Mouse (Mus musculus) heart, embryonic 16.5 days (tissue): ENCODE data around the gene Hoxa7. TPM values are rescaled to one million over a fixed set of nuclear protein-coding genes. Genes with fewer than 3 reads are reported as not detected.

ENCODE experiments used
- ATAC-seq: fragments of 200-750 bp; cut with Nextera tagmentation; replicated peaks from 2 replicates; pipeline ENCODE4 v1.8.0; 2017; ENCODE audit warnings: moderate number of reproducible peaks; ENCODE audit not compliant: insufficient read depth, low FRiP score; ENCODE audit errors: extremely low read depth
- H3K27ac ChIP-seq: fragments of 300-500 bp; sonication (generic); 2 replicates; pipeline ENCODE4 v1.5.1; 2014; ENCODE audit warnings: mild to moderate bottlenecking, low read length, control low read depth, moderate library complexity
- H3K27me3 ChIP-seq: fragments of 300-500 bp; sonication (generic); 2 replicates; pipeline ENCODE4 v1.6.1; 2014; ENCODE audit warnings: low read length, mixed read lengths; ENCODE audit not compliant: control insufficient read depth, insufficient read depth
- H3K36me3 ChIP-seq: fragments of 300-500 bp; sonication (generic); 2 replicates; pipeline ENCODE4 v1.6.1; 2014; ENCODE audit not compliant: control insufficient read depth, insufficient read depth
- H3K4me1 ChIP-seq: fragments of 300-500 bp; sonication (generic); 2 replicates; pipeline ENCODE4 v1.6.1; 2014; ENCODE audit warnings: low read length, mixed read lengths; ENCODE audit not compliant: control insufficient read depth, insufficient read depth
- H3K4me2 ChIP-seq: fragments of 300-500 bp; sonication (generic); 2 replicates; pipeline ENCODE4 v1.6.1; 2014; ENCODE audit warnings: low read depth, mild to moderate bottlenecking, control low read depth, low read length
- H3K4me3 ChIP-seq: fragments of 300-500 bp; sonication (generic); 2 replicates; pipeline ENCODE4 v1.5.1; 2014; ENCODE audit warnings: mild to moderate bottlenecking, control low read depth, low read length
- H3K9ac ChIP-seq: fragments of 300-500 bp; sonication (generic); 2 replicates; pipeline ENCODE4 v1.6.1; 2014; ENCODE audit warnings: low read length, control low read depth
- H3K9me3 ChIP-seq: fragments of 300-500 bp; sonication (generic); replicated peaks from 2 replicates; pipeline ENCODE4 v1.6.1; 2016; ENCODE audit warnings: low read length; ENCODE audit not compliant: control insufficient read depth
- WGBS: fragments of 180-500 bp; shearing (Covaris S2); extraction: QIAGEN DNeasy Blood & Tissue Kit; methylation state at CpG from one replicate; pipeline ENCODE4 v1.1.7; 2014; 5-methylcytosine and 5-hydroxymethylcytosine counted together
- microRNA counts: library from miRNA; unstranded; fragments of <30 nt; microRNA quantifications from one replicate; lab custom pipeline; 2016
- microRNA-seq: library from miRNA; unstranded; fragments of <30 nt; microRNA quantifications from one replicate; pipeline ENCODE4, GENCODE M21; 2017
- polyA plus RNA-seq: library from polyadenylated mRNA; unstranded; fragments of >200 nt; fragmentation: Nextera tagmentation; extraction: Ambion mirVana; gene quantifications from 2 replicates; pipeline ENCODE4 v1.2.1, GENCODE M21; 2015

Gene Hoxa7
- polyA plus RNA-seq, 1 experiment from 2014 or later, result 0.38 TPM

DNA sequence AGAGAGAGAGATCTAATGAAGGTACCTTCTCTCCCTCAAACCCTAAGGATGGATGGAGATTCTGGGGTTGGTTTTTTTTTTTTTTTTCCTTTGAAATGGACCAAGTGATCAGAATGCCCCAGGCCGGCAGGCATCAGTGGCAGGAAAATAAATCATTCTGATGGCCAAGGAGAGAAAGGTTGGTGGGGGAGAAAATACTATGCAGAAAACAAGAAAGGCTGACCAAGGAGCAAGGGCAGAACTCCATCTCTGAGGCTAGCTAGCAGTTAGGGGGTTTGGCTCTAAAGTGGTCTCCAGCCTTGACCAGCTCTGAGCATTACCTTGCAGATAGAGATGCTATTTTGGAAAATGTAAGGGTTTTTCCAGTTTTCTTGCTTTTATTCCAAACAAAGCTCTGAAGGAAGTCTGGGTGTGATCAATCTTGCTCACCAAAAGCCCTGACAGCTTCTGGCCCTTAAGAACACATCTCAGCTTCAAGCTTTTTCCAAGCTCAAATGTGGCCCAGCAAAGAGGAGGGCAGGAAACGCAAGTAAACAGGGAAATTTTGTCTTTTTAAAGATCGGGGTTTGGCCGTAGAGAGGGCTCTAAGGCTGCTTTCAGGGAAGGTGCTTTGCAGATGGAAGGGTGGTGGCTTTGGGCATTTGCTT is 55.1 kb downstream of the Hoxa7 start:
- Histone ChIP-seq H3K27me3 (peaks cover 80% of the 10 kb centered on the region), H3K4me3 (no peak overlapping the region; the same call in 1 of the 2 replicates), H3K9ac (0 out of 2 replicates have a peak overlapping the region, but pooled peaks have one; percentile 21), H3K4me2 (peak overlapping the region; percentile 8; the same call in 1 of the 2 replicates), H3K36me3 (no peaks in the 10 kb centered on the region), H3K4me1 (no peaks in the 10 kb centered on the region; the same call in 1 of the 2 replicates), H3K9me3 (no peaks in the 10 kb centered on the region), H3K27ac (peak overlapping the region; percentile 10; the same call in 1 of the 2 replicates)
- WGBS, result 13% methylated on average over 4 of the region's 4 CpGs
- no peak for ATAC-seq

DNA sequence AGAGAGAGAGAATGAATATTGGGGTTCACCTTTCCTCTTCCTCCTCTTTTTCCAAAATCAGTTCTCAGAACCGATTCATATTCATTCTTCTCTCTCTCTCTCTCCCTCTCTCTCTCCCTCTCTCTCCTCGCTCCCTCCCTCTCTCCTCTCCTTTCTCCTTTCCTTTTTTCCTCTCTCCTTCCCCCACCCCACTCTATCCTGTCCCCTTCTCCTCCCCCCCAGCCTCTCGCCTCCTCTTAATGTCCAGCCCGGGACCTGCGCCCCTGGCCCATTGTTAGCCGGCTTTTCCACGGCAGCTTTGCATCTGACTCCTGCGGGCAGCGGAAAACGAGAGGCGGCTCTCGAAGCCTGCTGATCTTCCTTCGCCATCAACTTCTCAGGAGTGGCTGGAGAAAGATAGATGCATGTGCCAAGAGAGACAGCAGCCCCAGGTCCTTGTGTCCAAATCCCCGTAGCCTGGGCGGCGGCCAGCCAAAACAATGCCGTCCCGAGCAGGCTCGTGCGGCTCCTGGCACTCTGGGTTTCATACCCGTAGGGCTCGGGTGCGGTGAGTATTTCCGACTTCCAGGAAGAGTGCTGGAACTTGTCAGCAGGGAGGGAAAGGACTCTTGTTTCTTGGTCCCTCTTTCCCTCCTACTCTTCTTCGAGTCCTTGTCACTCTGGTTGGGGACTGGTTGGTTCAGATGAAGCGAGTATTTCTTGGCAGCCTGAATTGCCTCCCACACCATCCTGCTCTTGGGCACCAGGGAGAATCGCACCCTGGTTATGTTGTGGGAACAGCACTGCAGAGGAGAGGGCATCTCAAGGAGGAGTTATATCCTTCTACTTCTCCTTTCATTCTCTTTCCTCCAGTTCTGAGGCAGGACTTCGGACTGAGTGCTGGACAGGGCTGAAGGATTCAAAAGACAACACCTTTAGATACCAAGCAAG is 55.9 kb downstream of the Hoxa7 start:
- H3K9me3 ChIP-seq, result no peaks in the 10 kb centered on the region
- no peak for ATAC-seq
- peak overlapping the region; percentile 18; the same call in 1 of the 2 replicates for H3K9ac ChIP-seq
- H3K36me3 ChIP-seq, result no peaks in the 10 kb centered on the region
- peak overlapping the region; percentile 45 for H3K4me2 ChIP-seq
- H3K27ac ChIP-seq, result peak overlapping the region; percentile 47
- peaks cover 78% of the 10 kb centered on the region for H3K27me3 ChIP-seq
- WGBS, result 4% methylated on average over 28 of the region's 28 CpGs
- no peaks in the 10 kb centered on the region for H3K4me1 ChIP-seq
- H3K4me3 ChIP-seq, result peak overlapping the region; percentile 35

DNA sequence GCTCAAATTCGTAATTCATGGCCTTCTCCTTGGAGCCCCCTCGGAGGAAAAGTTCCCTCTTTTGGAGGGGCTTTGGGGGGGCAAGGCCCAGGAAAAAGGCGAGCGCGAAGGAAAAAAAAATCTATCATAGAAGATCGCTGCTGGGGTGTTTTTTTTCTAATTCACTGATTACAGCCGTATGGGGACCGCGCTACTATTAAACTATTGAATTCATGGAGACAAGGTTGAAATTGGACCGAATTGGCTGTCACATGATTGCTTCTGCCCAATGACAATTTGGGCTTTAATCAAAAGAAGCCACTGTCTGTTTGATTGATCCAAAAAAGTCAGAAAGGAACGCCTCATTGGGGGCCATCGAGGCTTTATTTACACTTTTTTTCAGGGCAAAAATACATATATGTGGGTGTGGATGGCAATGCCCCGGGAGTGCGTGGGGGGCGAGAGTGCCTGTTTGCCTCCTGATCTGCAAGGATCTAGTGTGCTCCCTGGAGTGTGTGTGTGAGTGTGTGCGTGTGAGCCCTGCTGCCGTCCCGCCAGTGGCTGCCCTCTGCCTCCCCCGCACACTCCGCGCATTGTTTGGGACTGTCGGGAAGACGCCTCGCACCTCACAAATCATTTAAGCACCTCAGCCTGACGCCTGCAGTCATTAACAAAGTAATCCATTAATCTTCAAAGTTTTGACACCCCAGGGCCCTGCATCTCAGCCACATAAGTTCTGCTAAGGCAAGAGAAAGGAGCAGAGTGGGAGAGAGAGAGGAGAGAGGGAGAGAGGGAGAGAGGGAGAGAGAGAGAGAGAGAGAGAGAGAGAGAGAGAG is 56.8 kb downstream of the Hoxa7 start, which contains the start of gene Hoxa2:
TSS of gene Hoxa2 (minus strand) at position 206 of the 815 bp plus-strand sequence.
- H3K9me3 ChIP-seq, result no peaks in the 10 kb centered on the region
- peak within 1 kb of the TSS; percentile 61 for H3K27ac ChIP-seq
- peak within 1 kb of the TSS; percentile 62 for H3K9ac ChIP-seq
- peaks cover 76% of the 10 kb centered on the region for H3K27me3 ChIP-seq
- 2% methylated on average over 25 of the region's 25 CpGs for WGBS
- peak within 1 kb of the TSS; percentile 45 for H3K4me2 ChIP-seq
- 0 out of 2 replicates have a peak, but pooled peaks cover 2% of the 10 kb centered on the region for H3K4me1 ChIP-seq
- H3K36me3 ChIP-seq, result no peaks in the 10 kb centered on the region
- no peak for ATAC-seq
- H3K4me3 ChIP-seq, result peak within 1 kb of the TSS; percentile 45

MicroRNAs within 50 kb of the gene (microRNA counts, 519-probe panel; counts per million panel counts)
- 1,446 counts per million, percentile 9 among the panel's probes with 10 or more counts for microRNA mmu-miR-196b (lab: Ali Mortazavi, UCI)

Small RNA genes lying within 50 kb of the gene (microRNA-seq; reads per million reads assigned to microRNA genes)
- 212 reads per million, percentile 62 among the genes with 10 or more reads in this experiment for gene Mir196b

Other genes with a start within 250 kb of the Hoxa7 start
- 15.9 and 17.0 TPM in 2 replicates for gene Skap2, start 209.3 kb downstream of the Hoxa7 start, polyA plus RNA-seq
- 0.44 and 0.68 TPM in 2 replicates for gene Hoxa1, start 63.5 kb downstream of the Hoxa7 start, polyA plus RNA-seq
- 1.5 and 2.0 TPM in 2 replicates for gene Hoxa2, start 57.0 kb downstream of the Hoxa7 start, polyA plus RNA-seq
- gene 5730596B20Rik, start 44.4 kb downstream of the Hoxa7 start, polyA plus RNA-seq, result 0.13 and 0.32 TPM in 2 replicates
- 0.54 TPM in 1 of 2 replicates, not detected in the other for gene Hoxa4, start 30.1 kb downstream of the Hoxa7 start, polyA plus RNA-seq
- 1.3 and 3.3 TPM in 2 replicates for gene Hoxa5, start 17.3 kb downstream of the Hoxa7 start, polyA plus RNA-seq
- gene Hoxa6, start 13.1 kb downstream of the Hoxa7 start, polyA plus RNA-seq, result not detected in 2 replicates
- 0.89 and 1.3 TPM in 2 replicates for gene Hoxa3, start 8.5 kb downstream of the Hoxa7 start, polyA plus RNA-seq
- not detected in 2 replicates for gene Gm28308, start 8.5 kb downstream of the Hoxa7 start, polyA plus RNA-seq
- gene Hoxa9, start 9.2 kb upstream of the Hoxa7 start, polyA plus RNA-seq, result 0.17 TPM in 1 of 2 replicates, not detected in the other
- gene Hoxa10, start 19.0 kb upstream of the Hoxa7 start, polyA plus RNA-seq, result not detected in 2 replicates
- not detected in 2 replicates for gene Hoxa11, start 24.0 kb upstream of the Hoxa7 start, polyA plus RNA-seq
- gene Hoxa13, start 39.0 kb upstream of the Hoxa7 start, polyA plus RNA-seq, result not detected in 2 replicates
- 0.06 TPM in 1 of 2 replicates, not detected in the other for gene Evx1, start 91.6 kb upstream of the Hoxa7 start, polyA plus RNA-seq